Mouse (Mus musculus): ENCODE data around the gene Fam71a. TPM values are rescaled to one million over a fixed set of nuclear protein-coding genes. Genes with fewer than 3 reads are reported as not detected.
"Not testable (repeated sequence)": the region's sequence is repeated elsewhere in the genome, so short reads cannot be mapped to it uniquely, and the experiment has no call there.

The Fam71a gene
- polyA plus RNA-seq, 1 experiment from 2014 or later, result not detected

GRCm38 (mm10) chr1:191170444-191170843 lies 5.8 kb upstream of the Fam71a start:
- H3K4me1 ChIP-seq (replicated peaks; ENCODE audit: control insufficient read depth, insufficient read depth, low read length), result 0 out of 2 replicates have a peak, but pooled peaks cover 4% of the 10 kb centered on the region
- no peak for ATAC-seq (ENCODE audit: low FRiP score)

DNA sequence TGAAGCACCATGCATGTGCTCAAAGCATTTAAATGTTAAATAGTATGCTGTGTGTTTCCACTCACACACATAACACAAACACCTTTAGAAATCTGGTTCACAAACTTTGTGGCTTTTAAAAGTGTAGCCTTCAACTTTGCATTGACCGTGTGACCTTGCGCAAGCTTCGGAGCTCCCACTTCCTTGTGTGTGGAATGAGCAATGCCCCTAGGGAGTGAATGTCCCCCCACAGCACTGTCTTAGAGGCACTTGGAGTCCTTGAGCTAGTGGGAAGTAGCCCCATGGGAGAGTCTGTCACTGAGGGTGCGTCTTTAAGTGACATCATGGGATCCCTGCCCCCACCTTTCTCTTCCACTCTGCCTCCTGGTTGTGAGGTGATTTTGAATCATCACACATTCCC lies 1.6 kb upstream of the Fam71a start:
- no peak overlapping the region for H3K4me3 ChIP-seq (replicated peaks; ENCODE audit: low read length)
- H3K9ac ChIP-seq, result no peak overlapping the region
- no peak overlapping the region for H3K4me2 ChIP-seq (replicated peaks)
- H3K27ac ChIP-seq, result no peak overlapping the region
- no peak for DNase-seq (ENCODE audit: low spot score)
- no peaks in the 10 kb centered on the region for H3K9me3 ChIP-seq (ENCODE audit: control insufficient read depth, low read length)
- WGBS, result 72% methylated on average over 4 of the region's 4 CpGs
- H3K36me3 ChIP-seq (replicated peaks; ENCODE audit: control insufficient read depth, insufficient read depth), result no peaks in the 10 kb centered on the region
- no peak for ATAC-seq (ENCODE audit: low FRiP score)
- H3K4me1 ChIP-seq (replicated peaks; ENCODE audit: control insufficient read depth, insufficient read depth, low read length), result 0 out of 2 replicates have a peak, but pooled peaks cover 4% of the 10 kb centered on the region
- no peaks in the 10 kb centered on the region for H3K27me3 ChIP-seq (ENCODE audit: control insufficient read depth, insufficient read depth, low read length)

More at GRCm38 (mm10) chr1:191170444-191170843, 5.8 kb upstream of the Fam71a start:
- Histone ChIP-seq H3K4me3 (replicated peaks; ENCODE audit: low read length) (no peak overlapping the region), H3K9me3 (ENCODE audit: control insufficient read depth, low read length) (no peaks in the 10 kb centered on the region), H3K9ac (no peak overlapping the region), H3K4me2 (replicated peaks) (no peak overlapping the region), H3K27ac (no peak overlapping the region), H3K36me3 (replicated peaks; ENCODE audit: control insufficient read depth, insufficient read depth) (no peaks in the 10 kb centered on the region), H3K27me3 (ENCODE audit: control insufficient read depth, insufficient read depth, low read length) (no peaks in the 10 kb centered on the region)
- 84% methylated on average over 2 of the region's 2 CpGs for WGBS
- no peak for DNase-seq (ENCODE audit: low spot score)

DNA sequence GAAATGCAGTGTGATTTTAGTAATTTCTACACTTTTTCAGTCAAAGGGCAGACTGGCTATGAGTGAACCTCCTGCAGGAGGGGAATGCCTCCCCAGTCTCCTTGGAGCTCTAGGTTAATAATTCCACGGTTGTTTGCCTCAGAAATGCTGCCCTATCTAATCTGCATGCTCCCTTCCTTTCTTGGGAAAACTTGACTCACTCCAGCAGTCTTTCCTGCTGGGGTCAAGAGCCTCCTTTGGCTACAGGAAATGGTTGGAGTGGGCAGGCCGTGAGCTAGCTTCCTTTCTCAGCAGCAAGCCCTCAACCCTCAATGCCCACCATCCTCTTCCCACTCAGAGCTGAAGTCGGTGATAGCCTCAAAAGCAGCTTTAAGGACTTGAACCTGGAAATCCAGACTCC lies 10.3 kb downstream of the Fam71a start:
- Histone ChIP-seq H3K36me3 (replicated peaks; ENCODE audit: control insufficient read depth, insufficient read depth) (no peaks in the 10 kb centered on the region), H3K4me3 (replicated peaks; ENCODE audit: low read length) (no peak overlapping the region), H3K9me3 (ENCODE audit: control insufficient read depth, low read length) (0 out of 2 replicates have a peak, but pooled peaks cover 11% of the 10 kb centered on the region), H3K9ac (no peak overlapping the region), H3K27ac (no peak overlapping the region), H3K27me3 (ENCODE audit: control insufficient read depth, insufficient read depth, low read length) (no peaks in the 10 kb centered on the region), H3K4me1 (replicated peaks; ENCODE audit: control insufficient read depth, insufficient read depth, low read length) (no peaks in the 10 kb centered on the region), H3K4me2 (replicated peaks) (no peak overlapping the region)
- DNase-seq (ENCODE audit: low spot score) (no peak), ATAC-seq (ENCODE audit: low FRiP score) (no peak)
- WGBS, result 64% methylated on average over 3 of the region's 3 CpGs

DNA sequence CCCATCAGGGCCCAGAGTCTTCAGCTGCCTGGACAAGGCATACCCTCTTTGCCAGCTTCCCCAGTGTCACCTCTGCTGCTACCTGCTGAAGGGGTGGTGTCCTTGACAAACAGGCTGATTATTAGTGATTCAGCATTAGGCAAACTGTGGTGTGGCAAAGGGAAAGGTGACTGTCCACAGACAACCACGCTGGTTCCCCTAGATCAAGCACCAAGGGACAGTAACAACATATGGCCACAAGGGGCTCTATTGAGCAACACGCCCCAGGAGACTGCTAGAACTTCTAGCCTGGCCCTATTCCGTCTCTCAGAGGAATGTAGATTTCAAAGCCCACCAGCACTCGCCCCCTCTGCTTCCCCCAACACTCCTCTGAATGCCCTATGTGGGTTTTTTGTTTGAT lies 11.6 kb downstream of the Fam71a start:
- DNase-seq (ENCODE audit: low spot score) (peak; percentile 42), ATAC-seq (ENCODE audit: low FRiP score) (no peak)
- Histone ChIP-seq H3K9me3 (ENCODE audit: control insufficient read depth, low read length) (0 out of 2 replicates have a peak, but pooled peaks cover 11% of the 10 kb centered on the region), H3K27me3 (ENCODE audit: control insufficient read depth, insufficient read depth, low read length) (no peaks in the 10 kb centered on the region), H3K36me3 (replicated peaks; ENCODE audit: control insufficient read depth, insufficient read depth) (no peaks in the 10 kb centered on the region), H3K9ac (no peak overlapping the region), H3K4me1 (replicated peaks; ENCODE audit: control insufficient read depth, insufficient read depth, low read length) (no peaks in the 10 kb centered on the region), H3K27ac (no peak overlapping the region), H3K4me3 (replicated peaks; ENCODE audit: low read length) (no peak overlapping the region), H3K4me2 (replicated peaks) (no peak overlapping the region)
- WGBS, result 23% methylated on average over 4 of the region's 4 CpGs

- no peaks in the 10 kb centered on the region for H3K27me3 ChIP-seq (ENCODE audit: control insufficient read depth, insufficient read depth, low read length)
- H3K4me3 ChIP-seq (replicated peaks; ENCODE audit: low read length), result no peak overlapping the region
- DNase-seq (ENCODE audit: low spot score), result no peak
- H3K4me2 ChIP-seq (replicated peaks), result no peak overlapping the region
- no peak overlapping the region for H3K9ac ChIP-seq
- H3K9me3 ChIP-seq (ENCODE audit: control insufficient read depth, low read length), result no peaks in the 10 kb centered on the region
- H3K27ac ChIP-seq, result no peak overlapping the region
- WGBS, result 76% methylated on average over 8 of the region's 8 CpGs
- ATAC-seq (ENCODE audit: low FRiP score), result no peak
- H3K36me3 ChIP-seq (replicated peaks; ENCODE audit: control insufficient read depth, insufficient read depth), result no peaks in the 10 kb centered on the region
- no peaks in the 10 kb centered on the region for H3K4me1 ChIP-seq (replicated peaks; ENCODE audit: control insufficient read depth, insufficient read depth, low read length)
These were observed 13.6 kb downstream of the Fam71a start for GRCm38 (mm10) chr1:191150924-191151605.

GRCm38 (mm10) chr1:191149489-191149888 lies 15.1 kb downstream of the Fam71a start:
- DNase-seq (ENCODE audit: low spot score); H3K4me1 ChIP-seq (replicated peaks; ENCODE audit: control insufficient read depth, insufficient read depth, low read length); ATAC-seq (ENCODE audit: low FRiP score); H3K4me3 ChIP-seq (replicated peaks; ENCODE audit: low read length); H3K4me2 ChIP-seq (replicated peaks); H3K27me3 ChIP-seq (ENCODE audit: control insufficient read depth, insufficient read depth, low read length); H3K9ac ChIP-seq; H3K27ac ChIP-seq; H3K9me3 ChIP-seq (ENCODE audit: control insufficient read depth, low read length); H3K36me3 ChIP-seq (replicated peaks; ENCODE audit: control insufficient read depth, insufficient read depth): not testable (repeated sequence)
- 91% methylated on average over 5 of the region's 5 CpGs for WGBS

- no peak for ATAC-seq (ENCODE audit: low FRiP score)
- peak; percentile 10 for DNase-seq (ENCODE audit: low spot score)
- no peaks in the 10 kb centered on the region for H3K27me3 ChIP-seq (ENCODE audit: control insufficient read depth, insufficient read depth, low read length)
- WGBS, result 86% methylated on average over 8 of the region's 8 CpGs
- H3K9ac ChIP-seq, result no peak overlapping the region
- no peak overlapping the region for H3K27ac ChIP-seq
- H3K4me2 ChIP-seq (replicated peaks), result no peak overlapping the region
- H3K36me3 ChIP-seq (replicated peaks; ENCODE audit: control insufficient read depth, insufficient read depth), result no peaks in the 10 kb centered on the region
- no peak overlapping the region for H3K4me3 ChIP-seq (replicated peaks; ENCODE audit: low read length)
- no peaks in the 10 kb centered on the region for H3K4me1 ChIP-seq (replicated peaks; ENCODE audit: control insufficient read depth, insufficient read depth, low read length)
- H3K9me3 ChIP-seq (ENCODE audit: control insufficient read depth, low read length), result no peaks in the 10 kb centered on the region
These were observed 23.6 kb downstream of the Fam71a start for GRCm38 (mm10) chr1:191140983-191141382.

- DNase-seq (ENCODE audit: low spot score), result peak; percentile 22
- Histone ChIP-seq H3K27me3 (ENCODE audit: control insufficient read depth, insufficient read depth, low read length) (no peaks in the 10 kb centered on the region), H3K4me2 (replicated peaks) (no peak overlapping the region), H3K27ac (no peak overlapping the region), H3K4me1 (replicated peaks; ENCODE audit: control insufficient read depth, insufficient read depth, low read length) (no peaks in the 10 kb centered on the region), H3K9ac (no peak overlapping the region), H3K4me3 (replicated peaks; ENCODE audit: low read length) (no peak overlapping the region), H3K36me3 (replicated peaks; ENCODE audit: control insufficient read depth, insufficient read depth) (no peaks in the 10 kb centered on the region), H3K9me3 (ENCODE audit: control insufficient read depth, low read length) (no peaks in the 10 kb centered on the region)
- 68% methylated on average over 7 of the region's 7 CpGs for WGBS
- ATAC-seq (ENCODE audit: low FRiP score), result no peak
These were observed 25.6 kb downstream of the Fam71a start for GRCm38 (mm10) chr1:191138874-191139495.

GRCm38 (mm10) chr1:191138436-191138835 lies 26.2 kb downstream of the Fam71a start:
- Histone ChIP-seq H3K4me2 (replicated peaks) (no peak overlapping the region), H3K9me3 (ENCODE audit: control insufficient read depth, low read length) (no peaks in the 10 kb centered on the region), H3K27ac (no peak overlapping the region), H3K4me1 (replicated peaks; ENCODE audit: control insufficient read depth, insufficient read depth, low read length) (no peaks in the 10 kb centered on the region), H3K27me3 (ENCODE audit: control insufficient read depth, insufficient read depth, low read length) (no peaks in the 10 kb centered on the region), H3K4me3 (replicated peaks; ENCODE audit: low read length) (no peak overlapping the region), H3K36me3 (replicated peaks; ENCODE audit: control insufficient read depth, insufficient read depth) (no peaks in the 10 kb centered on the region), H3K9ac (no peak overlapping the region)
- ATAC-seq (ENCODE audit: low FRiP score), result no peak
- WGBS, result 92% methylated on average over 4 of the region's 4 CpGs
- DNase-seq (ENCODE audit: low spot score), result no peak

Measured in hindbrain, embryonic 14.5 days (tissue).